Mouse (Mus musculus) liver, adult (tissue): ENCODE data around the gene Cobl.

Source experiments
- GATA4 ChIP-seq: IDR thresholded peaks from 2 replicates; pipeline ENCODE4 v1.6.1; 2014; ENCODE audit warnings: mild to moderate bottlenecking, low read length; ENCODE audit not compliant: insufficient replicate concordance

The Cobl gene

GRCm38 (mm10) chr11:12197542-12197941, 267.2 kb downstream of the Cobl start:
- no peak for TF ChIP-seq GATA4

- no peak for TF ChIP-seq GATA4
Observed at GRCm38 (mm10) chr11:12195390-12195789, 269.4 kb downstream of the Cobl start.

DNA sequence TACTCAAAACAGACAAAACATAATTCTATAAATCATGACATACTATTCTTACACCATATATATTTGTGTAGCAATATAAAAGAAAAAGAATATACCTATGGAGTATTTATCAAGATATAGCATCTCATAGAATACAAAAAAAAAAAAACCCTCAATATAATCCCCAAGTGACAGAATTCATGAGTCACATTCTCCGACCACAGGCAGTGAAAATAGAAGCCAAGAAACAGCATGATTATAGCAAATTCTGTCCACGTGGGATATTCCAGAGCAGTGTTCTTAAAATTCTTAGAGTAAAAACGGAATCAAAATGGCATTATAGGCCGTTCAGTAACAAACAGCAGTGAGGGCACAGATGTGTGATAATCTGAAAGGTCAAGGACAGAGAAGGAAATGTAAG, 271.4 kb downstream of the Cobl start:
- no peak for TF ChIP-seq GATA4

GRCm38 (mm10) chr11:12191386-12191785, 273.4 kb downstream of the Cobl start:
- TF ChIP-seq GATA4: no peak

DNA sequence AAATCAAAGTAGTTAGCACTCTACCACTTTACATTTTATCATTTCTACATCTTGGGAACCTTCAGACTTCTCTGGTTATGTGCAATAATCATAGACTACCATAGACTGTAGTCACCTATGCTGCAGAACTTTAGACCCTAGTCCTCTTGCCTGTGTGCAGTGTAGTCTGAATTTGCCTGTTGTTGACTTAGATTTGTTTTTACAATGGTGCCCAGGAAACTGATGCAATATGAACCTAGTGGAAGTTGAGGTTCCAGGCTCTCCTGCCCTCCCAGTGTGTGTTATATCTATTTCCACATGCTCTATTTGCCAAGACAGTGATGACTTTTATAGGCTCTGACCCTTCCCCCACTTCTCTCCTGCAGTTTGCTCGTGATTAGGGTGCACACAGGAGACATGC, 274.3 kb downstream of the Cobl start:
- no peak for TF ChIP-seq GATA4
